Mouse (Mus musculus): ENCODE data around the gene Mfn1. TPM values are rescaled to one million over a fixed set of nuclear protein-coding genes. Genes with fewer than 3 reads are reported as not detected.
A peak's percentile ranks its signal among the peaks of the same experiment; 100 is the strongest.

The Mfn1 gene
- polyA plus RNA-seq, 1 experiment from 2014 or later, result 41.7 TPM

DNA sequence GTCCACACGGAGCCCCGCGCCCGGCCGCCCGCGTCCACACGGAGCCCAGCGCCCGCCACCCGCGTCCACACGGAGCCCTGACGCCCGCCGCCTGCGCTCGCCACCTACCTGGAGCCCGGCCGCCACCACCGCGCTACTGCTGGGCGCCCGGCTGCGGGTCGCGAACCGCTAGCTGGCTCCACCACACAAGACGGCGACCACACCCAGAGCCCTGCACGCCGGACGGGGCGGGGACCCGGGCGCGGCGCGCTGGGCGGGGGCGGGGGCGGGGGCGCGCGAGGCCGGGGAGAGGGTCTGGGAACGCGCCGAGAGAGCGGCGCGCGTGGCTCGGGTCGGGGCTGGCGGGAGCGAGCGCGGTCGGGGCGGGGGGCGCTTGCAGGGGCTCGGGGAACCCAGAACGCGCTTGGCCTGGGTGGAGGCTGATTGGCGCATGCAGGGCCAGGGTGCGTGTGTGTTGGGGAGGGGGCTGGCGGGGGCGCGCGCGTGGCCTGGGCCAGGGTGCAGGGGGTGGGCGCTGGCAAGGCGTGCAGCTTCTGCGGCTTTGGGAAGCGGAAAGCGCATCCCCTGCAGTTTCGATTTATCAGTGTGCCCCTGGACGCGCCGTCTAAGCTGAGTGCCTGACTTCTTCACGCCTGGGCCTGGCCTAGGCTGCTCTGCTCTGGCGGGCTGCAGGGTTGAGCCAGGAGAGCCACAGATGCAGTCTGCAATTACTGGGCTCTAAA lies 87.2 kb downstream of the Mfn1 start, which contains the start of gene Gnb4:
Gnb4 (minus strand) TSS at position 255 of the 722 bp plus-strand sequence.
- H3K4me2 ChIP-seq (replicated peaks), result peak within 1 kb of the TSS; percentile 56
- H3K36me3 ChIP-seq (replicated peaks; ENCODE audit: control insufficient read depth, insufficient read depth), result no peaks in the 10 kb centered on the region
- DNase-seq (ENCODE audit: low spot score), result peak; percentile 77
- H3K27me3 ChIP-seq (ENCODE audit: control insufficient read depth, insufficient read depth, low read length), result no peaks in the 10 kb centered on the region
- peak within 1 kb of the TSS; percentile 58 for H3K27ac ChIP-seq
- H3K4me1 ChIP-seq (replicated peaks; ENCODE audit: control insufficient read depth, insufficient read depth, low read length), result peaks cover 3% of the 10 kb centered on the region; the same call in 1 of the 2 replicates
- peak; percentile 92 for ATAC-seq (ENCODE audit: low FRiP score)
- WGBS, result 2% methylated on average over 62 of the region's 83 CpGs
- peak within 1 kb of the TSS; percentile 69 for H3K9ac ChIP-seq
- no peaks in the 10 kb centered on the region for H3K9me3 ChIP-seq (ENCODE audit: control insufficient read depth, low read length)
- peak within 1 kb of the TSS; percentile 65 for H3K4me3 ChIP-seq (replicated peaks; ENCODE audit: low read length)

DNA sequence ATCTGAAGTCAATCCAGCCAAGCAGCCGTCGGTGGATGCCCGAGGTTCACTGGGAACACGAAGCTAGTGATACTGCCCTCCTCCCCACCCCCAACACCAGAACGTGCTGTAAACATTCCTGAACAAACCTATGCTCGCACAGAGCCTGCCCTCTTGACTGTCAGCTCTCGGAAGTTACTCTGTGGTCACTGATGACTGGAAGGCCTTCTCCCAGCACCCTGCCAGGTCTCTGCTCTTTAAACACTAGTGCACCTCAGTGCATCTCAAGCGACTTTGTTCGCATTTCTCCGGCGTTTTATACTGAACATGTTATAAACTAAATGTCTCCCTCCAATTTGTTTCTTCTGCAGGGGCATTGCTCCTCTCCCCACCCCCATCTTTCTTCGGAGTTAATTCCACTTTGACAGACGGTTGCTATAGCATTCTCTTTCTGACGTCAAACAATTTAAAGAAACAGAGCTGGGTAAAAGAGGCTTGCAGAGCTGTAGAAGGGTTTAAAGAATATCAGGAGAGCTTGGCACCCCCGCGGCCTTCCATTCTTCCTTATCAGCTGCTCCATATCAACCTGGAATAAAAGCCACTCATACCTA lies 87.9 kb downstream of the Mfn1 start:
- DNase-seq (ENCODE audit: low spot score) (peak; percentile 46), ATAC-seq (ENCODE audit: low FRiP score) (peak; percentile 39; the same call in 1 of the 2 replicates)
- Histone ChIP-seq H3K4me1 (replicated peaks; ENCODE audit: control insufficient read depth, insufficient read depth, low read length) (peaks cover 3% of the 10 kb centered on the region; the same call in 1 of the 2 replicates), H3K4me3 (replicated peaks; ENCODE audit: low read length) (peak overlapping the region; percentile 65), H3K9me3 (ENCODE audit: control insufficient read depth, low read length) (no peaks in the 10 kb centered on the region), H3K36me3 (replicated peaks; ENCODE audit: control insufficient read depth, insufficient read depth) (no peaks in the 10 kb centered on the region), H3K27me3 (ENCODE audit: control insufficient read depth, insufficient read depth, low read length) (no peaks in the 10 kb centered on the region), H3K9ac (peak overlapping the region; percentile 69), H3K4me2 (replicated peaks) (peak overlapping the region; percentile 56), H3K27ac (peak overlapping the region; percentile 58)
- 18% methylated on average over 16 of the region's 16 CpGs for WGBS

DNA sequence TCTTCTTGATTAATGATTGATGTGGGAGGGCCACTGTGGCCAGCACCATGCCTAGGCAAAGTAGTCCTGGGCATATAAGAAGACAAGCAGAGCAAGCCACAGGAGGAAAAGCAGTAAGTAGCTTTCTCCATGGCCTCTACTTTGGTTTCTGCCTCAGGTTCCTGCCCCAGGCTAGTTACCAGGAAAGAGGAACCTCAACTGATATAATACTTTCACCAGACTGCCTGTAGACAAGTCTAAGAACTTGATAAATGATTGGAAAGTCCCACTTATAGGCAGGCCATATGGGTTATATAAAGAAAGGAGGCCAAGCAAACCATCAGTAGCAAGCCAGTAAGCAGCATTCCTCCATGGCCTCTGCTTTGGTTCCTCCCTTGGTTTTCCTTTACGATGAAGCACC lies 92.4 kb downstream of the Mfn1 start:
- H3K36me3 ChIP-seq (replicated peaks; ENCODE audit: control insufficient read depth, insufficient read depth), result no peaks in the 10 kb centered on the region
- H3K9ac ChIP-seq, result no peak overlapping the region
- no peaks in the 10 kb centered on the region for H3K27me3 ChIP-seq (ENCODE audit: control insufficient read depth, insufficient read depth, low read length)
- WGBS, result 96% methylated on average over 1 of the region's 1 CpGs
- H3K4me2 ChIP-seq (replicated peaks), result no peak overlapping the region
- no peak for ATAC-seq (ENCODE audit: low FRiP score)
- no peaks in the 10 kb centered on the region for H3K4me1 ChIP-seq (replicated peaks; ENCODE audit: control insufficient read depth, insufficient read depth, low read length)
- no peak overlapping the region for H3K4me3 ChIP-seq (replicated peaks; ENCODE audit: low read length)
- H3K9me3 ChIP-seq (ENCODE audit: control insufficient read depth, low read length), result no peaks in the 10 kb centered on the region
- DNase-seq (ENCODE audit: low spot score), result no peak
- H3K27ac ChIP-seq, result no peak overlapping the region

DNA sequence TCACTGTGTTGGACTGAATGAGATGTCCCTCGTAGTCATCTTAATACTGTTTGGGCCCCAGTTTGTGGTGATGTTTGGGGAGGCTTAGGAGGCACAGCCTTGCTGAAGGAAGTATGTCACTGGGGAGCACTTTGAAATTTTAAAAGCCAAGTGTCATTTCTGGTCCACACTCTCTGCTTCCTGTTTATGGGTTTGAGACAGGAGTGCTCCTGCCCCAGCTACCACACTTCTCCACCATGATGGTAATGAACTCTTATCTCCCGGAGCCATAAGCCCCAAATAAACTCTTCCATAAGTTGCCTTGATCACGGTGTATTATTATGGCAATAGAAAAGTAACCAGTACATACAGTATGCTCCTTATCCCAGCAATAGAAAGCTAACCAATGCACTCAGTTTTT lies 92.8 kb downstream of the Mfn1 start:
- 92% methylated on average over 3 of the region's 3 CpGs for WGBS
- ATAC-seq (ENCODE audit: low FRiP score) (no peak), DNase-seq (ENCODE audit: low spot score) (no peak)
- Histone ChIP-seq H3K36me3 (replicated peaks; ENCODE audit: control insufficient read depth, insufficient read depth) (no peaks in the 10 kb centered on the region), H3K4me2 (replicated peaks) (no peak overlapping the region), H3K4me3 (replicated peaks; ENCODE audit: low read length) (no peak overlapping the region), H3K9me3 (ENCODE audit: control insufficient read depth, low read length) (no peaks in the 10 kb centered on the region), H3K27ac (no peak overlapping the region), H3K4me1 (replicated peaks; ENCODE audit: control insufficient read depth, insufficient read depth, low read length) (no peaks in the 10 kb centered on the region), H3K9ac (no peak overlapping the region), H3K27me3 (ENCODE audit: control insufficient read depth, insufficient read depth, low read length) (no peaks in the 10 kb centered on the region)

DNA sequence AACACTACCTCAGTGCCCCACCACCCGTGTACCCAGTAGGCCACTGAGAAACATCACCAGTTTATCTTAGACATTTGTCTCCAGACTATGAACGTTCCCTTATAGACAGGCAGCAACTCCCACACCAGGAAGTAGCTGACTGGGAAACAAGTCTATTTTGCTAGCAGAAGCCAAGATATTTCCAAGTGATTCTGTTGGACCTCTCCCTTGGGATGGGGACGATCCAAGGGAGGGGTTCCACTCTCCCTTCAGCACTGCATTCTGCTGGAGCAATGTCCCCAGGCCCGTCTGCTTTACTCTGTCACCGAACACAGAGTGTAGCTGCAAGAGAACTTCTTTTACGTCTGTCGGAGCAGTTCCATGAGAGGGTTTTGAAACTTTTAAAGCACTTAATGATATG lies 98.9 kb downstream of the Mfn1 start:
- H3K9me3 ChIP-seq (ENCODE audit: control insufficient read depth, low read length), result no peaks in the 10 kb centered on the region
- H3K27ac ChIP-seq, result no peak overlapping the region
- no peak overlapping the region for H3K4me3 ChIP-seq (replicated peaks; ENCODE audit: low read length)
- H3K27me3 ChIP-seq (ENCODE audit: control insufficient read depth, insufficient read depth, low read length), result no peaks in the 10 kb centered on the region
- ATAC-seq (ENCODE audit: low FRiP score) (no peak), DNase-seq (ENCODE audit: low spot score) (no peak)
- 84% methylated on average over 7 of the region's 7 CpGs for WGBS
- no peaks in the 10 kb centered on the region for H3K4me1 ChIP-seq (replicated peaks; ENCODE audit: control insufficient read depth, insufficient read depth, low read length)
- no peak overlapping the region for H3K9ac ChIP-seq
- H3K36me3 ChIP-seq (replicated peaks; ENCODE audit: control insufficient read depth, insufficient read depth), result no peaks in the 10 kb centered on the region
- no peak overlapping the region for H3K4me2 ChIP-seq (replicated peaks)

Other genes starting within 250 kb of the Mfn1 start
- gene Zmat3, start 163.5 kb upstream of the Mfn1 start, polyA plus RNA-seq (2014; fragmentation: Nextera tagmentation; extraction: Ambion mirVana), result 9.1 and 10.3 TPM in 2 replicates
- 18.8 and 19.3 TPM in 2 replicates for gene Pik3ca, start 131.8 kb upstream of the Mfn1 start, polyA plus RNA-seq (2014; fragmentation: Nextera tagmentation; extraction: Ambion mirVana)
- 0.11 TPM in 1 of 2 replicates, not detected in the other for gene Kcnmb3, start 37.2 kb upstream of the Mfn1 start, polyA plus RNA-seq (2014; fragmentation: Nextera tagmentation; extraction: Ambion mirVana)
- gene Zfp639, start 19.2 kb upstream of the Mfn1 start, polyA plus RNA-seq (2014; fragmentation: Nextera tagmentation; extraction: Ambion mirVana), result 39.6 and 44.1 TPM in 2 replicates
- gene Gnb4, start 87.1 kb downstream of the Mfn1 start, polyA plus RNA-seq (2014; fragmentation: Nextera tagmentation; extraction: Ambion mirVana), result 101 and 108 TPM in 2 replicates
- 58.7 and 63.9 TPM in 2 replicates for gene Actl6a, start 176.8 kb downstream of the Mfn1 start, polyA plus RNA-seq (2014; fragmentation: Nextera tagmentation; extraction: Ambion mirVana)
- gene Ndufb5, start 207.5 kb downstream of the Mfn1 start, polyA plus RNA-seq (2014; fragmentation: Nextera tagmentation; extraction: Ambion mirVana), result 336 and 395 TPM in 2 replicates
- gene Mrpl47, start 208.1 kb downstream of the Mfn1 start, polyA plus RNA-seq (2014; fragmentation: Nextera tagmentation; extraction: Ambion mirVana), result 28.8 and 33.2 TPM in 2 replicates

Data from hindbrain, embryonic 14.5 days (tissue).